Mouse (Mus musculus) megakaryocyte, adult 5-6 weeks (primary cell): ENCODE measurements around the gene Rag2. TPM values are rescaled to one million over a fixed set of nuclear protein-coding genes. Genes with fewer than 3 reads are reported as not detected.
A peak's percentile ranks its signal among the peaks of the same experiment; 100 is the strongest.

Experiments used
- ATAC-seq: 2 replicates; pipeline ENCODE4 v1.8.0; 2016; ENCODE audit warnings: mild to moderate bottlenecking, inconsistent platforms; ENCODE audit not compliant: poor library complexity, severe bottlenecking
- total RNA-seq, 2 experiments: library from RNA; stranded (forward) in 1 of 2; stranded (reverse) in 1 of 2; fragments of 153-499, 151-499 nt in 1 of 2; fragments of 221-1000, 200-1000 nt in 1 of 2; gene quantifications; 2 replicates each; pipeline versions ENCODE4 v1.2.3 to v1.2.4; 2015 to 2017

The Rag2 gene
- total RNA-seq (2015) (0.48 TPM in 1 of 2 replicates, not detected in the other), total RNA-seq (2017) (not detected in 2 replicates)

DNA sequence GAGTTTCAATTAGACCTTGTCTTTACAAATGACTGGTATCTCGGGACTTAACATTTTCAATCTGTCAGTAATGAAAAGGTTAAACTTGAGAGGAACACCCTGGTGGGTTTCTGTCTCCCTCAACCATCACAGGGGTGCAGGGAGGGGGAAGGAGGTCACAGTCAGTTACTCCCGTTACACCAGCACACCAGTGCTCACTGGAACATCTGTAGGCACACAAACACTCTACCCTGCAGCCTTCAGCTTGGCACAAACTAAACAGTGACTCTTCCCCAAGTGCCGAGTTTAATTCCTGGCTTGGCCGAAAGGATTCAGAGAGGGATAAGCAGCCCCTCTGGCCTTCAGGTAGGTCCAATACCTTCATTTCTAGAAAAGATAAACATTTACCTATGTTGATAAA, at the start of gene Rag2:
Rag2 (plus strand) TSS at position 193 of the 400 bp plus-strand sequence.
- no peak for ATAC-seq

DNA sequence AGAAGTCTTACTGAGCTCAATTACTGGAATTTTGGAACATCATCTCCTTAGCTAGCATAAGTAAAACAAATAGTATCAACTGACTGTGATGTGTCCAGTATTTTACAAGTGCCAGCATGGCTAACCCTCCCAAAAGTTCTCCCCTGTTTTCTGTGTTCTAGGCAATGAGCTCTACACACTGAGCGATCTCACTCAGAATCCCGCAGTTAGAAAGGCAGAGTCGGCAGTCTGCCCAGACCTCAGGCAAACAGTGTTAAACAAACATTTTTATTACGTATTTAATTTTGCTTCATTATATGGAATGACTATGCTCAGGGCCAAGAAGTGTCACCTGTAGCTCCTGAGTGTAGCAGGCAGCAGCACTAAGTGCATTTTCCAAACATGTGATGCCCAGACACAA, 47.3 kb upstream of the Rag2 start:
- no peak for ATAC-seq

DNA sequence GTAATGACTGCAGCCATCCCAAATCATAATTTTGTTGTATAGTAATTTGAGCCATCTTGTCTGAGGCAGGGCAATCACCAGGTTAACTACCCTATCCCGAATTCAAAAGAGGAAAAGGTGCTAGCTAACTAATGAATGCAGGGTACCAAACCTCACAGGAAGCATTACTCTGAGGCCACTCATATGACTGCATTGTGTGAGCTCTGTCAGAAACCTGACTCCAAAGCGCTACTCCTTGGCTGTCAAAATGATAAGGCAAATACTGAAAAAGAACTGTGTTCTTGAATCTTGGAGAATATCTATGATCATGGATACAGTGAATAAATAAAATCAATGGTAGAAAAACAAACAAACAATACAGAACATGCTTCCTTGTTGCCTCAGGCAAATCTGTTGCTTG, 44.5 kb upstream of the Rag2 start:
- ATAC-seq: no peak

DNA sequence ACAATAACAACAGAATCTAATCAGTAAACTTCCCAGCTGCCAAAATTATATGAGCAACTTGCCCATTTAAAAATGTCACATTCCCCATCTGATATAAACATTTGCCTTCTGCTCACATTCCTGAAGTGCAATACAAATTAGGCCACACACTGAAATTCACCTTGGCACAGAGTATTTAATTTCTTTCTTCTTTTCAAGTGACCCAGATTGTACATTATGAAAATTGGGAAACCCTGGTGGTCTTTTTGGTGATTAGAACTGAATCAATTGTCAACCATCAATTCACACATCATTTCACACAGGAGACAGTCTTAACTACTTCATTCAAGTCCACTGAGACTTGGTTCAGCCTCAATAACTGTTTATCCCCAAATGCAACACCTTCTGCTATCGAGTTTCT, 44.1 kb upstream of the Rag2 start:
- ATAC-seq: no peak

DNA sequence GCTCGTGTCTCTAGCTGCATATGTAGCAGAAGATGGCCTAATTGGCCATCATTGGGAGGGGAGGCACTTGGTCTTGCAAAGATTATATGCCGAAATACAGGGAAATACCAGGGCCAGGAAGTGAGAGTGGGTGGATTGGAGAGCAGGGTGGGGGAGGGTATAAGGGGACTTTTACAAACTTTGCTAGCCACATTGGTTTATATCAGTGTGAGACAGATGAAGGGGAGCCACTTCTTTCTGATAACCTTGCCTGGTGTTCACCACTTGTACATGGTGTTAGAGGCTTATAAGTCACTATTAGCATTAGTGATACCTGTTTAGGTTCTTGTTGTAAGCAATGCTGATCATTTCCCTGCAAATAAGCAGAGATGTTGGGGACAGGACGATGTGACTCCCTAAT, 43.5 kb upstream of the Rag2 start:
- no peak for ATAC-seq

DNA sequence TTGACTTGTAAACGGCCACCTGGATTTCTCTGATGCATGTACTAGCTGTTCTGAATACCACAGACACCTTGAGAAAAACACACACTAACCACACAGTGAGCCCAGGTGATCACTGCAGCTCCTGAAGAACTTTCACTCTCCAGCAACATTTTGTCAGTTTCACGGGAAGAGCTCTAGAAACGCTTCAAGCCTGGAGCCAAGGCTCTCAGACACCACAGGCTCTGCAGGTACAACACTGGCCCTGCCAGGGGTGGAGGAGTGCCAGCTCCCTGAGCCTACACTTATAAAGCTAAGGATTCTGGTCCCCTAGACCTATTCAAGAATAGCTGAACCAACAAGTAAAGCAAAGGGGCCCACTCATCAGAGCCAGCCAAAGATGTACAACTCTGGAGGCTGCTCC, 43.1 kb upstream of the Rag2 start:
- no peak for ATAC-seq

DNA sequence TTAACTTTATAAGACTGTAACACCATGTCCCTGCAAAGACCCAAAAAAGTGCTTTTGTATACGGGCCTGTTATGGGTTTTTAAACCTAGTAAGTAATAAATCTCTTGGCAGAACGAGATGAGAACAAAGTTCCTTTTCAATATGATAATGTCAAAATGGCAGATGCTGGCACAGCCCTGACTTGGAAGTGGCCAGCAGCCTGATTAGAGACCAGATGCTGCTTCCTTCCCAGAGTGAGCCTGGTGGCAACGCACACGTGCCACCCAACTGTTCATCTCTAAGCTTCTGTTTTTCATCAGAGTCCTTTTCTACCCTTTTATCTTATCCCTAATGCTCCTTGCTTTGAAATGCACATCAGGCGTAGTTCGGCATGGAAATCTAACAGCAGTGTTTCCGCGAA, 33.2 kb upstream of the Rag2 start:
- ATAC-seq: no peak

DNA sequence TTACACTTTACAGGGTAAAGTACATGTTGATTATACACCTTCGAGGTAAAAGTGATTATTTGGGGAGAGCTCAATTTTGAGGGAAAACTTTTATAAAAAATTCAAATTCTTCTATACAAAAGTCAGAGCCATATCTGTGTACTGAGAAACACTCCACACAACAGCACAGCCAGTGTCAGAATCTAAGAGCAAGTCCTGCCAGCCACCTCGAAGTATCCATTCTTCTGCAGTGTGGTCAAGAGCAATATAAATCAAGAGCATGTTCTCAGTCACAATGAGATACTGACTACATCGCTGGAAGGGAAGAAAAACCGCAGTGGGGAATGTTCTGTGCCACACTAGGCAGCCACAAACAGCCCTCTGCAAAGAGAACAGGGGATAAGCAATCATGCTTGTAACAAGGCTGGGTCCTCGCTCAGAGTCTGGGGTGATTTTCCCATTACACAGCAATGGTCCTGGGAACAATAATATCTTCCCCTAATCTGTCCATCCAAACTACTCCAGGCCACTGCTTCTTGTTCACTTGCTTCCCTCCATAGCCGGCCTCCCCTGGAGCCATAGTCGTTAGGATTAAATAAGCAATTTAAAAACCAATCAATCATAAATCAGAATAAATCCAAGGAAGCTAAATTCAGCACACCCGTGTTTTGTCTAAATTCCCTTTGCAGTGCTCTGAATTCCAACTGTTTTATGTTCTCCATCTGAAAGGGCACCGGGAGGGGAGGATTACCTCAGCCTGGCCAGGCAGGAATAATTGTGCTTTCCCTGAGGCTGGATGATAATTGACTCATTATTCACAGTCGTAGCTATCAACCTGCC, 32.3 kb upstream of the Rag2 start:
- ATAC-seq: no peak

DNA sequence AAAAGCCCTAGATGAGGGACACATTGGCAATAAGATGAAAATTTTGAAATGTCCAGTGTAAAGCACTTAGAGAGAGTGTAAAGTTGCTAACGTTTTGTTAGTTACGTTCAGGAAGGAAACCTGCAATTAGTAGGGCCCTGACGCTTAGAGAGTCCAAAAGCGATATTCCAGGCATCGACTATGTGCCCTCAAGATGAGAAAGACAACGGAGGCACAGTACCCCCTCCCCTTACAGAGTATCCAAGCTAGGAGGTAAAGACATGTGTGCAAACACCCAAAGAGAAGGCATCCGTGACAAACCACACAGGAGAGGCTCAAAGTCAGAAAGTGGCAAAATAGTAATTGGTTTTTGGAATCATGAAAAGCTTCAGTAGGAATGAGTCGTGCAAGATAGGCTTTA, 31.6 kb upstream of the Rag2 start:
- no peak for ATAC-seq

DNA sequence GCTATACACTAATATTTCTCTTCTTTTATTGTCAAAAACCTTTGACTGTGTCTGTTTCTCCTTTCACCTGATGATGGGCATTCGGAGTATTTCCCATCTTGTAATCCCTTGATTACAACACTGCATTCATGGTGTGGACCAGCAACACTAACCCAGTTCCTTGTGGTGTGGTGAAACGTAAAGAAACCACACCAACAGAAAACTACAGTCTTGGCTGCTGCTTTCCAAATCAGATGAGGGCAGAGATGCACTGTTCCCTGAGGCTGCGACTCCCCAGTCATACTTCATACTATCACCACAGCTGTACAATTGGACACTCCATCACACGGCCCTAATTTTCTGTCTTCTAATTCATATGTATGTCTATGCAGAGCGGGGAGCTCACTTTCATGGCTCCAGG, 29.8 kb upstream of the Rag2 start:
- peak; percentile 45 for ATAC-seq

DNA sequence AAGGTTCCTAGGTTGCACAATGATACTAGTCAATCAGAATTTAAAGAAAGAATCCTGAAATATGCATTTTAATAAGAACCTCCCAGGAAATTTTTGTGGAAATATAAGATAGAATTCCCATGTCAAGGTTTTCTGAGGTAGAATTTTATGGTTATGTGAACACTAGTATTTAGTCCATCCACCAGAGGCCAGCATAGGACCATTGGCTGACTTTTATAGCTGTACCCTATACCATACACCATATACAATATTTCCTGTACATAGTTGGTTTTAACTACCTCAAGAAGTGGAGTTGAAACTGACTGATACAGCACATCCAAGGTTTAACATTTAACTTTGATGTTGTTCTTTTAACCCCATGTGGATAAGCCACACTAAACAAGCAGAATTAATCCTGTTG, 27.3 kb upstream of the Rag2 start:
- no peak for ATAC-seq

DNA sequence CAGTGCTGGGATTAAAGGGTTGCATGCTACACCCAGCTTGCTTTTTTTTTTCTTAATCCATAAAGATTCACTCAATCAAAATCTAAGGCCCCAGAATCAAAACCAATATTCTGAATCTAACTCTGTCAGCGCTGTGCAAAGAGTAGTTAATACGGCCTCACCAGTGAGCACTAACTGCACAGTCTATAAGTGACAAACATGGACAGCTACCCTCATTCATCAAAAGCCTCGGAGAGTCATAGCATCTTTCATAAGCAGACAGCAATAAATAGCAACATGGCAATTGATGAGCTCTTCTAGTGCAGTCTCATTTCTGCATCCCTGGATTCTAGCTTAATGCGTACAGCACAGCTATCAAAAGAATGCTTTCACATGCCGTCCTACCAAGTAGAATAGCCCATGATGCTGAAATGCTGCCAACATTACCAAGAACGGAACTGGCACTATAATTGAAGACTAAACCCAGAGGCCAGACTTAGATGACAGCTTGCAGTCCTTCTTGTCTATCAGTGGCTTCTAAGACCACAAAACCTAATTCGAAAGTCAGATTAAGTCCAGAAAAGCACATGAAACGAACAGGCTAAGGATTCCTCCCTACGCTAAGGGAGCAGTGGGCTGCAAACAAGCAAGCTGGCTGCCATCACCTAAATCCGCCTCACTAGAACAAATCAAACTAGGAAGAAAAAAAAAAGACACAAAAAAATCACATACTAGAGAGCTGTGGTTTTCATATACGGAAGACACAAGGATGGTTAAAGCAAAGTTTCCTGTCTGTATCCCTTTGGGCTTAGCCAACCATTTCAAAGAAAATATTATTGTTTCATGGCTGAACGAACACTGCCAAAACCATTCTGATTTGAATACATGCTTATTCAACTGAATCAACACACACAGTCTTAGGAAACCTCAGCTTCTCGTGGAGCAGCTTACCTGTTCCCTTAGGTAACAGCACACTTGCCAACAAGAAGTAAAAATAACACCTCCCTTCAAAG, 26.0 kb upstream of the Rag2 start:
- ATAC-seq: no peak

DNA sequence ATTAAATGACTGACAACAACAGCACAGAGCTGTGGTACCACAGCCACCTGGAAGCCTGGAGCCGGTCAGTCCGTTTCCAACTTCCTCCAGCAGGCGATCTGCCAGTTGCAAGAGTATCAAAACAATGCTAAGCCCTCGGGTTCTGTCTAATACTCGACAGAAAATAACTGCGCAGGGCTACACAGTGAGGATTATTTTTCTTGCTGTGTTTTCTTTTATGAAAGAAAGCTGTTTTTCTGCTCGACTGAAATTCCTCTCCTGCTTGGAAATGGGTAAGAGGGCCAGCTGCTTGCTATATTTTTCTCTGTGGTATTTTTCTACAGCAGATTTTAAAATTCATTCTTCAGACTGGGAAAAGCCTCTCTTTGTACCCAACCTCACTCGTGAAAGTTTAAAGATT, 23.8 kb upstream of the Rag2 start:
- ATAC-seq: 0 out of 2 replicates have a peak, but pooled peaks have one; percentile 35

DNA sequence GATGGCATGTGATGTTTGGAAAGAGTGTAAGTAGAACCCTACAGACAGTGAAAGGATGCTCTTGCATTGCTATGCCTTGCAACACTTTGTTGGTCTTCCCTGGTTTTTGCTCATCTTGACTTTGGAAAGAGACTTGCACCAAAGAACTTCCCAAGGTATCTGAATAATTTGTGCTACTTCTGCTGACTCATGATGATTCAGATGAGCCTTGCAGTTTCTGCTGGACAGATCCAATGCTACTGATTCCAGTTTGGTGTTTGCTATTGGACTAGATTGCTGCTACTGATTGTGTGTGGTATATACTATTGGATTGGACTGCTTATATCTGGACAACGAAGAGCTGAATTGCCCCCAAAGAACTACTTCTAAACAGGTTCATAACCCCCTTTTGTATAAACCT, 21.4 kb upstream of the Rag2 start:
- ATAC-seq: no peak

DNA sequence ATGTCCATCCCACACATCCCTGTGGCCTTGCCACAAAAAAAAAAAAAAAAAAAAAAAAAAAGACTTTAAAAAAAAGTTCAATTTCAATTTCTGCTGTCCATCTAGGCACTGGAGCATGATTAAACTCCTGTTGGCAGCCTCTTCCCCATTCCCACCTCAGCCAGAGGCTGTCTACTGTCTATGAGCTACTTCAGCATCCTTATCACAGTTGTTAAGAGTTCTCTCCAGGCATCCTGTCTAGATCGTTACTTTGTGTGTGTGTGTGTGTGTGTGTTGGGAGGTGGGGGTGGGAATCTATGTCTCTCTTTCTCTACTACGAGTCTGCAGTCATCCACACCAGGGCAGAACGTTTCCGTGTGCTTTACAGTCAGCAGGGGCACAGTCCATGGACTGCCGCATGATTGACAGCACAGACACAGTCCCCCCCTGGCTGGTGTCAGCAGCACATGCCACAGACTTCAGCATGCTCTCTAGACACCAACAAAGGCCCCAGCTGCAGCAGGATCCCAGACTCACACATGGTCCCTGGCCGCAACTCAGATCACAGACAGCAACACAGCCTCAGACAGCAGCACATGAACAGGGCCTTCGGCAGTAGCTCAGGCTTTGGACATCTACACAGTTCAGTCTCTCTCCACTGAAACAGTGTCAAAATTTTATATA, 16.2 kb upstream of the Rag2 start:
- no peak for ATAC-seq

DNA sequence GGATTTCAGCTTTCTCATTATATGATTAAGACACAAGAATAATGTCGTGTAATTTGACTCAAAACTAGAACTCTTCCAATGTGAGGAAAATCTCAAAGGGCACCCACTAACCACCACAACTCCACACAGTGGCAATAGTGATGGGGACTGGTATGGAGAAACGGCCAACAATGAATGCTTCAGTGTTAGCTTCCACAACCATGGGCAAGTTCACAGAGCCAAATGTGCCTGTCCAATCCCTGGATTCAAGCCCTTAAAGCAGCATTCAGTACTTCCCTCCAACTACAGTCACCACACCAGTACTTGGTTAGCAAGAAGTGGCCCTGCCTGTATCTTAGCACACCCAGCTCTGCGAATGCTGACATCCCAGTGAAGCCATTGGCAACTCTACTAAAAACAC, 13.7 kb upstream of the Rag2 start:
- no peak for ATAC-seq

DNA sequence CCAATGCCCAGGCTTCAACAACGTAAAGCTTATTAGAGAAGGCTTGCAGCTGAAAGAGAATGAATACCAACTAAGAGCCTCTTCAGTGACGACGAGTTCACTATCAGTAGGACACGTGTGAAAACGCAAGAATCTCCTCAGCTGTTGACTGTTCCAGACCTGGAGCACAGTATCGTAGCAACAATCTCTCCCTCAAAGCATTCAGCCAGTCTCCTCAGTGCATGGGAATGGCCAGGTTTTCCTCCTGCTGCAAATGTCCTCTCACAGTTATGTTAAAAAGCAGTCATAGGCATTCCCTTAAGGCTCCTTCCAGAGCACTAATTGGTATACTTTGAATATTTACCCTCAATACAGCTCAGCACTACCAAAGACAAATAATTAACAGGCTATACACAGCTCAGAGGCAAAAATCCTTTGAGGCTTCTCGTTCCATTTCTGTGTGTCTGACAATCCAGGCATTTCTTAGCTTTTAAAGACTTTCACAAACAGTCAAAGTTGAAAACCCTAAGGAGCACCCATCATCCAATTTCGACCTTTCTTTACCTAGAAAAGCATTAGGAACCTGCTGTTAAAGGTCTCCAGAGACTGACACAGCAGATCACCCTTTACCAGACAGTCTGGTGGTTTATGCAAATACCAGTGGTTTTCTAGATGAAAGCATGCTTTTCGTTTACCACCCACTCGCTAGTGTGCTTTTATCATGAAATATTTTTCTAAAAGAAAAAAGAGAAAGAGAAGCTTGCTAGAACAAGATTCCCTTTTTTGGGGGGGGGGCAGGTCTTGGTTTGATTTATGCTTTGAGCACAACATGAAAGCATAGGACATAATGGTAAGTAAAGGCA, 8.8 kb upstream of the Rag2 start:
- ATAC-seq: no peak

DNA sequence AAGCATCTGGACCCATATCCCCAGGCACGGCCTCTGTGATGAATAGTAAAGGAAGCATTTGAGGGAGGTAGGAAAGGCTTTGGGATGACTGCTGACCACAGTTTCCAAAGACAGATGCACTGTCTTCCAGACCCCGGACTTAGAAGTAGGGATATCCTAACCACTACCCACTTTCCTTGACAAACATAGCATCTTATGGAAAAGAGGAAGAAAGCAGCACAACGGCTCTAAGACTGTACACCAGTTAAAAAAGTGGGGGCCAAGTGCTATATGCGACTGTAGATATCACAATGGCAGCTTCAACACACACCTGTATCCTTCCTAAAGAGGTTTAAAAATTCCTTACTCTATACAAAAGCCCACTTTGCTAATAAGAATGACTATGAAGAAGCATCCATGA, 6.1 kb upstream of the Rag2 start:
- ATAC-seq: peak; percentile 13; the same call in 1 of the 2 replicates

DNA sequence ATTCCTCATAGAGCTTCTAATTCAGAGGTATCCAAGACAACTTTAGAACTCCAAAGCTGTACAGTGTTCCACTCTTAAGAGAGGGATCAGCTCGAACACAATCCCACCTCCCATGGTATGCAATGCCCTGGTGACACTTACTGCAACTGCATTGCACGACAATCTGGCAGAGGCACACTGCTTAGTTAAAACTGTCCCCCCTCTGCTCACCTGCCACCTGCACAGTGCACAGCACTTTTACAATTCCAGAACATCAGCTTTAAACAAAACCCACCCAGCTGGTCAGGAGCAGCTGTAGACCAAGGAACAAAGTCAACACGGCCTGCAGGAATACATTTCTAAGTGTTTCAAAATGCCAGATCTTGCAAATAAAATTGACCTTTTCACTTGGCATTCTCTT, 3.6 kb upstream of the Rag2 start:
- no peak for ATAC-seq

DNA sequence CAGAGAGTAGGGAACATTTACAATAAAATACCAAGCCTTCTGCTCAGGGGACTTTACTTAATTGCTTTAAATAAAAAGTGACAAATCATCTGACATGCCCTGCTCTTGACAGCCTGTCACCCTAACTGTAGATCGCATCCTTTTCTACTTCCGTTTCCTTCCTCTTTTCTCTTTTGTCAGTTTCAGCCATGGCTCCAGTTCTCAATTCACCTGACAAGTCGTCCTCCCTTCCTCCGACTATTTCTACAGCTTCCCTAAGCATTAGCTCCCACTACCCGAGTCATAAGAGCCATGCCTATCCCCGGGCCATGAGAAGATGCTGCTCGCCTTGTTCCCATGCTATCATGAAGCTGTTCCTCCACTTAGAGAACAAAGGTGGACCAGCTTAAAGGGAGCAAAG, 2.9 kb upstream of the Rag2 start:
- peak; percentile 43; the same call in 1 of the 2 replicates for ATAC-seq
